36 mouse cellular contexts compared by ENCODE assay signal in the genomic region with DNA sequence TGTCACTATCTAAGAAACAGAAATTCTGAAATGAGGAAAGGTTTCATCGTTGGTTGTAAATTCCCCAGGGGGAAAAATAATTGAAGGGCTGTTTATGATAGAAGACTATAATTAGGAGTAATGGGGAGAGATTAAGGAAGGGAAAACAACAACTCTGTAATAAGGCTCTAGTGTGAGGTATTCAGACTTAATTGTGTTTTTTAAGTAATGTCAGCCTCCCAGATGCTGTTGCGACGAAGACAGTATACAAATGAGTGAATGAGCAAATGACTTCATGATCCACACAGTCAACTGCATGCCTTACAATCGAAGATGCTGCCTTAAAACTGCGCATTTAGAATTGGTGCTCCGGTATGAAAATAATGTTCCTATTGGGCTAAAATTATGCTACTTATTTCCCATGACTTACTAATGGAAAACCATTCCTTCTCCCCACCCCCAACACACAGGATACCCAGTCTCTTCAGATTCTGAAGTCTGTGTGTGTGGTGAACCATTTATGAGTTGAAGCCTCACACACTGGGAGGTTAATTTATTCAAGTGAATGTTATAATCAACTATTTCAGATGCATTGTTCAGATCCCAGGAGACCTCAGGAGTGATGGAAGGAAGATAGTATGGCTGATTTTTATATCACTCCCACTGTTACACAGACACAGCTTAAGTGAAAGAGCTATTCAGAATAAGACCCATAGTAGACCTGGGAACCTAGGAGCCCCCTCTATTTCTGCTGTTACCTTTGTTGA.
DNase-seq lines count a peak whose midpoint lies in the region; ATAC-seq and TF ChIP-seq lines count a peak whose summit lies in the region.
"Had no signal": no experiment of that assay in that cellular context is flagged by ENCODE, and none has a peak within 500 bp of the region (broad histone marks: within the 10 kb centered on the region; RNA-seq: fewer than 3 reads in every experiment).

No protein-coding gene starts in this region.

- H3K36me3 ChIP-seq in forebrain, embryonic 13.5 days (ENCODE audit: poor library complexity, severe bottlenecking): no peaks in the 10 kb centered on the region
- no peaks in the 10 kb centered on the region for H3K36me3 ChIP-seq in forebrain, embryonic 10.5 days (replicated peaks)
- no peaks in the 10 kb centered on the region for H3K36me3 ChIP-seq in midbrain, embryonic 11.5 days (ENCODE audit: control insufficient read depth, insufficient read depth, low read length)
- no peaks in the 10 kb centered on the region for H3K36me3 ChIP-seq in midbrain, embryonic 10.5 days
- no peaks in the 10 kb centered on the region for H3K36me3 ChIP-seq in forebrain, embryonic 14.5 days (ENCODE audit: control insufficient read depth, insufficient read depth, low read length)
- H3K36me3 ChIP-seq in hindbrain, embryonic 14.5 days (replicated peaks; ENCODE audit: control insufficient read depth, insufficient read depth): no peaks in the 10 kb centered on the region
- no peaks in the 10 kb centered on the region for H3K36me3 ChIP-seq in kidney, adult 2 months (ENCODE audit: control insufficient read depth, insufficient read depth, low read length)
- H3K36me3 ChIP-seq: embryonic facial prominence, embryonic 13.5 days; heart, embryonic 13.5 days; intestine, embryonic 15.5 days; limb, embryonic 10.5 days; limb, embryonic 15.5 days; liver, embryonic 13.5 days had no signal

- H3K9ac ChIP-seq in forebrain, embryonic 13.5 days: no peak overlapping the region
- H3K9ac ChIP-seq in midbrain, embryonic 11.5 days (ENCODE audit: low read length): no peak overlapping the region
- no peak overlapping the region for H3K9ac ChIP-seq in forebrain, embryonic 14.5 days (ENCODE audit: low read length)
- no peak overlapping the region for H3K9ac ChIP-seq in hindbrain, embryonic 14.5 days
- H3K9ac ChIP-seq: embryonic facial prominence, embryonic 13.5 days; heart, embryonic 13.5 days; intestine, embryonic 15.5 days; limb, embryonic 15.5 days; liver, embryonic 13.5 days had no signal

- peak; percentile 72 for ATAC-seq in forebrain, embryonic 13.5 days
- no peak for ATAC-seq in midbrain, embryonic 11.5 days (ENCODE audit: low FRiP score)
- peak; percentile 46; the same call in 1 of the 2 replicates for ATAC-seq in forebrain, embryonic 14.5 days
- ATAC-seq in hindbrain, embryonic 14.5 days (ENCODE audit: low FRiP score): peak; percentile 52; the same call in 1 of the 2 replicates
- ATAC-seq: intestine, embryonic 15.5 days; lung, postnatal 0 days; midbrain, embryonic 16.5 days; Patski had no signal

- no peaks in the 10 kb centered on the region for H3K9me3 ChIP-seq in forebrain, embryonic 13.5 days (replicated peaks)
- no peaks in the 10 kb centered on the region; the same call in 1 of the 2 replicates for H3K9me3 ChIP-seq in forebrain, embryonic 10.5 days
- H3K9me3 ChIP-seq in midbrain, embryonic 11.5 days (ENCODE audit: control insufficient read depth, low read length): no peaks in the 10 kb centered on the region
- H3K9me3 ChIP-seq in midbrain, embryonic 10.5 days (replicated peaks): no peaks in the 10 kb centered on the region
- H3K9me3 ChIP-seq in forebrain, embryonic 14.5 days (replicated peaks; ENCODE audit: control insufficient read depth, low read length): no peaks in the 10 kb centered on the region
- H3K9me3 ChIP-seq in hindbrain, embryonic 14.5 days (ENCODE audit: control insufficient read depth, low read length): no peaks in the 10 kb centered on the region
- H3K9me3 ChIP-seq: embryonic facial prominence, embryonic 13.5 days; heart, embryonic 13.5 days; intestine, embryonic 15.5 days; limb, embryonic 10.5 days; limb, embryonic 15.5 days had no signal

- no peak for TF ChIP-seq CTCF in kidney, adult 2 months (conservative IDR thresholded peaks at IDR 0.05; ENCODE audit: insufficient read depth, insufficient read length, low read depth, low read length)

- WGBS in forebrain, embryonic 13.5 days: 66% methylated on average over 6 of the region's 6 CpGs
- 92% methylated on average over 6 of the region's 6 CpGs for WGBS in forebrain, embryonic 10.5 days
- 90% methylated on average over 6 of the region's 6 CpGs for WGBS in midbrain, embryonic 11.5 days
- WGBS in midbrain, embryonic 10.5 days: 91% methylated on average over 6 of the region's 6 CpGs
- 63% methylated on average over 6 of the region's 6 CpGs for WGBS in forebrain, embryonic 14.5 days
- 56% methylated on average over 6 of the region's 6 CpGs for WGBS in hindbrain, embryonic 14.5 days
- WGBS in kidney, adult 2 months: 81% methylated on average over 6 of the region's 6 CpGs

- H3K27ac ChIP-seq in forebrain, embryonic 13.5 days: no peak overlapping the region
- no peak overlapping the region for H3K27ac ChIP-seq in forebrain, embryonic 10.5 days
- no peak overlapping the region for H3K27ac ChIP-seq in midbrain, embryonic 11.5 days (ENCODE audit: low read depth, low read length)
- no peak overlapping the region for H3K27ac ChIP-seq in midbrain, embryonic 10.5 days (replicated peaks)
- H3K27ac ChIP-seq in forebrain, embryonic 14.5 days (ENCODE audit: low read depth, low read length): no peak overlapping the region; the same call in 1 of the 2 replicates
- H3K27ac ChIP-seq in hindbrain, embryonic 14.5 days: no peak overlapping the region
- no peak overlapping the region for H3K27ac ChIP-seq in kidney, adult 2 months (ENCODE audit: insufficient read depth, low read depth, low read length)
- H3K27ac ChIP-seq: embryonic facial prominence, embryonic 13.5 days; gastrocnemius, adult 2 months; heart, adult 2 months; heart, embryonic 13.5 days; intestine, embryonic 15.5 days; kidney, postnatal 0 days; limb, embryonic 10.5 days; limb, embryonic 15.5 days; liver, embryonic 13.5 days; macrophage; stomach, postnatal 0 days had no signal

- H3K4me1 ChIP-seq in forebrain, embryonic 13.5 days: no peaks in the 10 kb centered on the region
- no peaks in the 10 kb centered on the region for H3K4me1 ChIP-seq in forebrain, embryonic 10.5 days
- no peaks in the 10 kb centered on the region for H3K4me1 ChIP-seq in midbrain, embryonic 11.5 days (ENCODE audit: control insufficient read depth, insufficient read depth, low read length)
- H3K4me1 ChIP-seq in midbrain, embryonic 10.5 days: no peaks in the 10 kb centered on the region
- no peaks in the 10 kb centered on the region for H3K4me1 ChIP-seq in forebrain, embryonic 14.5 days (ENCODE audit: control insufficient read depth, insufficient read depth, low read length)
- H3K4me1 ChIP-seq in hindbrain, embryonic 14.5 days (replicated peaks; ENCODE audit: control insufficient read depth, insufficient read depth, low read length): 0 out of 2 replicates have a peak, but pooled peaks cover 4% of the 10 kb centered on the region
- H3K4me1 ChIP-seq in kidney, adult 2 months (ENCODE audit: control insufficient read depth, insufficient read depth, low read length): no peaks in the 10 kb centered on the region
- H3K4me1 ChIP-seq: embryonic facial prominence, embryonic 13.5 days; heart, embryonic 13.5 days; intestine, embryonic 15.5 days; limb, embryonic 10.5 days; limb, embryonic 15.5 days; liver, embryonic 13.5 days had no signal

- no peak overlapping the region for H3K4me3 ChIP-seq in forebrain, embryonic 13.5 days
- H3K4me3 ChIP-seq in forebrain, embryonic 10.5 days: no peak overlapping the region
- H3K4me3 ChIP-seq in midbrain, embryonic 11.5 days (ENCODE audit: low read depth, low read length): no peak overlapping the region
- H3K4me3 ChIP-seq in midbrain, embryonic 10.5 days: no peak overlapping the region
- H3K4me3 ChIP-seq in forebrain, embryonic 14.5 days (ENCODE audit: low read depth, low read length): no peak overlapping the region
- H3K4me3 ChIP-seq in hindbrain, embryonic 14.5 days (replicated peaks; ENCODE audit: low read length): no peak overlapping the region
- H3K4me3 ChIP-seq in kidney, adult 2 months (ENCODE audit: insufficient read depth, low read depth, low read length): no peak overlapping the region
- H3K4me3 ChIP-seq: embryonic facial prominence, embryonic 13.5 days; erythroblast, embryonic 14.5 days; gastrocnemius, adult 2 months; heart, adult 2 months; heart, embryonic 13.5 days; intestine, embryonic 15.5 days; limb, embryonic 10.5 days; limb, embryonic 15.5 days; liver, embryonic 13.5 days; myocyte had no signal

- H3K4me2 ChIP-seq in forebrain, embryonic 13.5 days: no peak overlapping the region
- H3K4me2 ChIP-seq in midbrain, embryonic 11.5 days: no peak overlapping the region
- no peak overlapping the region for H3K4me2 ChIP-seq in forebrain, embryonic 14.5 days (ENCODE audit: low read length)
- H3K4me2 ChIP-seq in hindbrain, embryonic 14.5 days (replicated peaks): no peak overlapping the region
- H3K4me2 ChIP-seq: embryonic facial prominence, embryonic 13.5 days; heart, embryonic 13.5 days; intestine, embryonic 15.5 days; limb, embryonic 15.5 days; liver, embryonic 13.5 days had no signal

- no peak for DNase-seq in forebrain, embryonic 10.5 days (ENCODE audit: extremely low spot score, low spot score)
- peak; percentile 54 for DNase-seq in midbrain, embryonic 11.5 days (ENCODE audit: low spot score, missing footprints)
- DNase-seq in midbrain, embryonic 10.5 days (ENCODE audit: low spot score): no peak
- DNase-seq in forebrain, embryonic 14.5 days (ENCODE audit: low spot score): peak; percentile 59
- no peak for DNase-seq in hindbrain, embryonic 14.5 days (ENCODE audit: low spot score)
- no peak for DNase-seq in kidney, adult 2 months
- no peak for DNase-seq in right cerebral cortex, postnatal 4 days
- DNase-seq: adrenal gland, postnatal 10 days; cerebellum, adult 11-12 months; cerebellum, adult 9-11 months; embryo, embryonic 11 days; gastrocnemius, adult 2 months; gastrocnemius, postnatal 36 days; heart, adult 2 months; heart, postnatal 10 days; kidney, adult 8-10 months; layer of hippocampus, adult 9-11 months; liver, embryonic 13.5 days; lung, adult 18-20 months; right cerebral cortex, adult 18-20 months; thymus, adult 18-20 months; thymus, postnatal 25 days had no signal

- no peaks in the 10 kb centered on the region for H3K27me3 ChIP-seq in forebrain, embryonic 13.5 days
- H3K27me3 ChIP-seq in forebrain, embryonic 10.5 days (ENCODE audit: poor library complexity, severe bottlenecking): no peaks in the 10 kb centered on the region
- H3K27me3 ChIP-seq in midbrain, embryonic 11.5 days (ENCODE audit: control insufficient read depth, insufficient read depth, low read length): no peaks in the 10 kb centered on the region
- H3K27me3 ChIP-seq in midbrain, embryonic 10.5 days (ENCODE audit: low read depth, poor library complexity, severe bottlenecking): no peaks in the 10 kb centered on the region
- no peaks in the 10 kb centered on the region for H3K27me3 ChIP-seq in forebrain, embryonic 14.5 days (replicated peaks; ENCODE audit: control insufficient read depth, insufficient read depth, low read length)
- H3K27me3 ChIP-seq in hindbrain, embryonic 14.5 days (ENCODE audit: control insufficient read depth, insufficient read depth, low read length): no peaks in the 10 kb centered on the region
- H3K27me3 ChIP-seq in kidney, adult 2 months (replicated peaks; ENCODE audit: control insufficient read depth, insufficient read depth, low read length): no peaks in the 10 kb centered on the region
- H3K27me3 ChIP-seq: embryonic facial prominence, embryonic 13.5 days; heart, embryonic 13.5 days; intestine, embryonic 15.5 days; limb, embryonic 15.5 days; liver, embryonic 13.5 days; Patski had no signal

- TF ChIP-seq POLR2A in kidney, adult 2 months (IDR thresholded peaks at IDR 0.05; ENCODE audit: low read depth, low read length): no peak

Comparison
In these comparisons a context has a peak if more than half of its experiments do, and no peak if none do; other contexts are left out.
1. DNase-seq: peak in midbrain, embryonic 11.5 days (single experiment) and forebrain, embryonic 14.5 days (single experiment); none in forebrain, embryonic 10.5 days (single experiment), midbrain, embryonic 10.5 days (single experiment), hindbrain, embryonic 14.5 days (single experiment), kidney, adult 2 months (single experiment) and right cerebral cortex, postnatal 4 days (single experiment).